Mouse (Mus musculus) cerebellum, adult 11 months (tissue): ENCODE results near the gene E430018J23Rik.
"Not testable (repeated sequence)": the region's sequence is repeated elsewhere in the genome, so short reads cannot be mapped to it uniquely, and the experiment has no call there.

ENCODE experiments used
- DNase-seq: peaks from one replicate; pipeline ENCODE4 v3.0.0; 2022

E430018J23Rik gene

GRCm38 (mm10) chr7:127393157-127393943 is at the start of gene E430018J23Rik:
TSS of gene E430018J23Rik (minus strand) at chr7:127393629.
- peak; percentile 97 for DNase-seq

GRCm38 (mm10) chr7:127437724-127438123 is 44.3 kb upstream of the E430018J23Rik start:
- no peak for DNase-seq

GRCm38 (mm10) chr7:127435206-127435605 is 41.8 kb upstream of the E430018J23Rik start:
- DNase-seq: no peak

- no peak for DNase-seq
These were observed 32.9 kb upstream of the E430018J23Rik start for GRCm38 (mm10) chr7:127426354-127426753.

- DNase-seq: no peak
These were observed 32.5 kb upstream of the E430018J23Rik start for GRCm38 (mm10) chr7:127425911-127426310.

- no peak for DNase-seq
These were observed 31.9 kb upstream of the E430018J23Rik start for GRCm38 (mm10) chr7:127425291-127425690.

- DNase-seq: no peak
These were observed 28.8 kb upstream of the E430018J23Rik start for GRCm38 (mm10) chr7:127422247-127422646.

- DNase-seq: peak; percentile 85
These were observed 28.2 kb upstream of the E430018J23Rik start, which contains the start of gene Zfp688 for GRCm38 (mm10) chr7:127421388-127422191. TSS of gene Zfp688 (minus strand) at chr7:127422068.

- no peak for DNase-seq
These were observed 18.0 kb upstream of the E430018J23Rik start for GRCm38 (mm10) chr7:127411418-127411817.

GRCm38 (mm10) chr7:127406002-127406987 is 12.9 kb upstream of the E430018J23Rik start, which contains the start of gene Zfp764:
TSS of gene Zfp764 (minus strand) at chr7:127406822.
- peak; percentile 90 for DNase-seq

GRCm38 (mm10) chr7:127404101-127404500 is 10.7 kb upstream of the E430018J23Rik start:
- not testable (repeated sequence) for DNase-seq

GRCm38 (mm10) chr7:127402980-127403379 is 9.6 kb upstream of the E430018J23Rik start:
- DNase-seq: no peak

GRCm38 (mm10) chr7:127400355-127400754 is 6.9 kb upstream of the E430018J23Rik start:
- no peak for DNase-seq

- no peak for DNase-seq
These were observed 510 bp upstream of the E430018J23Rik start for GRCm38 (mm10) chr7:127393944-127394333.

- no peak for DNase-seq
These were observed 1.1 kb downstream of the E430018J23Rik start for GRCm38 (mm10) chr7:127392251-127392824.

GRCm38 (mm10) chr7:127391538-127391937 is 1.9 kb downstream of the E430018J23Rik start:
- DNase-seq: no peak

- DNase-seq: no peak
These were observed 3.1 kb downstream of the E430018J23Rik start for GRCm38 (mm10) chr7:127390306-127390705.

GRCm38 (mm10) chr7:127388201-127388600 is 5.2 kb downstream of the E430018J23Rik start:
- DNase-seq: not testable (repeated sequence)

GRCm38 (mm10) chr7:127386641-127387392 is 6.6 kb downstream of the E430018J23Rik start, which contains the start of gene 9130019O22Rik:
TSS of gene 9130019O22Rik (minus strand) at chr7:127387166.
- DNase-seq: peak; percentile 91

- DNase-seq: not testable (repeated sequence)
These were observed 7.9 kb downstream of the E430018J23Rik start for GRCm38 (mm10) chr7:127385560-127385959.

GRCm38 (mm10) chr7:127378310-127378921 is 15.0 kb downstream of the E430018J23Rik start:
- DNase-seq: no peak
